Mouse (Mus musculus): ENCODE measurements around the gene Nmnat2. TPM values are rescaled to one million over a fixed set of nuclear protein-coding genes. Genes with fewer than 3 reads are reported as not detected.

The Nmnat2 gene
- polyA plus RNA-seq, 1 experiment = 2.1 TPM

DNA sequence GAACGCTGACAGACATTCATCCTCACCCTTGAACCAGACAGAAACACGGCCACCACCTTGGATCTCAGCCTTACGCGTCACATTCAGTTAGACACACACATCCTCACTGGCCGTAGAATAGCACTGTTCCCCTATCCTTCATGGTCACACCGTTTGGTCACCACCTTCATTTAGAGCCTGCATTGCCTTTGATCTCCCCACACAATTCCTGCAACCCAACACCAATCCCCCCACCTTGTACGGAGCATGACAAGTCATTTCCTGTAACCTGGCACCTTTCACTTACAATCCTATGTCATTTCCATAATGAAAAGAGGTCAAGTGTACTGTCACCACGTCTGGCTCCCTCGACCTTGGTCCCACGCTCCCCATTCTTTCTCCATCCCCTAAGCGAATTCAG, 189.2 kb downstream of the Nmnat2 start:
- Histone ChIP-seq H3ac (ENCODE audit: control insufficient read depth, insufficient read length) (no peak overlapping the region), H3K4me3 (no peak overlapping the region), H3K27me3 (ENCODE audit: control insufficient read depth, insufficient read depth, insufficient read length) (no peaks in the 10 kb centered on the region), H3K36me3 (ENCODE audit: control insufficient read depth, insufficient read depth) (no peaks in the 10 kb centered on the region), H3K79me2 (ENCODE audit: control insufficient read depth, insufficient read depth) (no peaks in the 10 kb centered on the region), H3K4me2 (ENCODE audit: low read depth) (no peak overlapping the region)
- TF ChIP-seq CEBPB (IDR thresholded peaks at IDR 0.05; ENCODE audit: insufficient read depth, poor library complexity, severe bottlenecking) = no peak
- no peak for TF ChIP-seq POLR2A (IDR thresholded peaks at IDR 0.05; ENCODE audit: insufficient read length, low read depth)

GRCm38 (mm10) chr1:153145791-153146190, 191.0 kb downstream of the Nmnat2 start:
- H3K4me2 ChIP-seq (ENCODE audit: low read depth) = no peak overlapping the region

DNA sequence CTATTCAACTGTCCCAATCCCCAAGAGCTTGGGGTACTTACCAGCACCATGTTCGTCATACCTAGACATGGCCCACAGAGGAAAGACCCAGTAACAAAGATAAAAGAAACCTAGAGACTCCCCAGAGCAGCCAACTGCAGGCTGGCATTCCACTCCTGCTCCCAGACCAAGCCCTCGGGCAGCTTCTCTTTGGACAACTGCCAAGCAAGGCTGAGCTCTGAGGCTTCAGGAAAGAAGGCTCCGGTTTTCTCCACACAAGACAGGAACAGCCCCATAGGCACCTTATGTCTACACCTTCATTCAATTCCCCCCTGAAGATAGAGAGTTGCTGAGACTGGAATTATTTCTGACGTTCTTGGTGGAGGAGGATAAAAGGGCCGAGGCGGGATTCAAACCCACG, 197.8 kb downstream of the Nmnat2 start:
- H3K4me3 ChIP-seq = no peak overlapping the region
- H3K36me3 ChIP-seq (ENCODE audit: control insufficient read depth, insufficient read depth) = no peaks in the 10 kb centered on the region
- H3ac ChIP-seq (ENCODE audit: control insufficient read depth, insufficient read length) = no peak overlapping the region
- H3K4me2 ChIP-seq (ENCODE audit: low read depth) = no peak overlapping the region
- H3K79me2 ChIP-seq (ENCODE audit: control insufficient read depth, insufficient read depth) = no peaks in the 10 kb centered on the region
- H3K27me3 ChIP-seq (ENCODE audit: control insufficient read depth, insufficient read depth, insufficient read length) = no peaks in the 10 kb centered on the region
- TF ChIP-seq POLR2AphosphoS2 (IDR thresholded peaks at IDR 0.05; ENCODE audit: insufficient read length, low read depth) = no peak
- no peak for TF ChIP-seq MYOG (IDR thresholded peaks at IDR 0.05; ENCODE audit: control insufficient read depth in 1 of 3, insufficient read depth in 1 of 3, insufficient read length in 2 of 3, low read depth in 2 of 3)
- no peak for TF ChIP-seq E2F4 (IDR thresholded peaks at IDR 0.05; ENCODE audit: insufficient read depth)
- TF ChIP-seq REST (IDR thresholded peaks at IDR 0.05; ENCODE audit: insufficient read depth, insufficient read length) = no peak
- TF ChIP-seq TCF12 (IDR thresholded peaks at IDR 0.05; ENCODE audit: insufficient read depth, poor library complexity, severe bottlenecking) = no peak
- no peak for TF ChIP-seq SRF (IDR thresholded peaks at IDR 0.05; ENCODE audit: control insufficient read depth, insufficient read length, low read depth)
- TF ChIP-seq MAX (IDR thresholded peaks at IDR 0.05; ENCODE audit: low read depth) = no peak
- TF ChIP-seq MYOD1 (IDR thresholded peaks at IDR 0.05; ENCODE audit: control insufficient read depth in 1 of 3, insufficient read length in 2 of 3, low read depth in 2 of 3) = no peak
- TF ChIP-seq TCF3 (IDR thresholded peaks at IDR 0.05; ENCODE audit: insufficient read length, low read depth) = no peak
- no peak for TF ChIP-seq USF1 (IDR thresholded peaks at IDR 0.05; ENCODE audit: low read depth)
- TF ChIP-seq POLR2A (IDR thresholded peaks at IDR 0.05; ENCODE audit: insufficient read length, low read depth) = no peak
- TF ChIP-seq CEBPB (IDR thresholded peaks at IDR 0.05; ENCODE audit: insufficient read depth, poor library complexity, severe bottlenecking) = no peak

More at GRCm38 (mm10) chr1:153145791-153146190, 191.0 kb downstream of the Nmnat2 start:
- Histone ChIP-seq H3K27me3 (ENCODE audit: control insufficient read depth, insufficient read depth, insufficient read length) (no peaks in the 10 kb centered on the region), H3K79me2 (ENCODE audit: control insufficient read depth, insufficient read depth) (no peaks in the 10 kb centered on the region), H3K36me3 (ENCODE audit: control insufficient read depth, insufficient read depth) (no peaks in the 10 kb centered on the region), H3ac (ENCODE audit: control insufficient read depth, insufficient read length) (no peak overlapping the region), H3K4me3 (no peak overlapping the region)
- TF ChIP-seq MYOD1 (IDR thresholded peaks at IDR 0.05; ENCODE audit: control insufficient read depth in 1 of 3, insufficient read length in 2 of 3, low read depth in 2 of 3) = no peak
- 0 out of 2 replicates have a peak, but pooled peaks have one; percentile 38 for TF ChIP-seq CEBPB (IDR thresholded peaks at IDR 0.05; ENCODE audit: insufficient read depth, poor library complexity, severe bottlenecking)

GRCm38 (mm10) chr1:153153619-153154137, 198.9 kb downstream of the Nmnat2 start:
- no peak overlapping the region for H3K4me3 ChIP-seq
- H3ac ChIP-seq (ENCODE audit: control insufficient read depth, insufficient read length) = no peak overlapping the region
- no peaks in the 10 kb centered on the region for H3K36me3 ChIP-seq (ENCODE audit: control insufficient read depth, insufficient read depth)
- TF ChIP-seq MYOG (IDR thresholded peaks at IDR 0.05; ENCODE audit: control insufficient read depth in 1 of 3, insufficient read depth in 1 of 3, insufficient read length in 2 of 3, low read depth in 2 of 3) (no peak), USF1 (IDR thresholded peaks at IDR 0.05; ENCODE audit: low read depth) (no peak), E2F4 (IDR thresholded peaks at IDR 0.05; ENCODE audit: insufficient read depth) (no peak), MAX (IDR thresholded peaks at IDR 0.05; ENCODE audit: low read depth) (no peak), REST (IDR thresholded peaks at IDR 0.05; ENCODE audit: insufficient read depth, insufficient read length) (no peak), POLR2AphosphoS2 (IDR thresholded peaks at IDR 0.05; ENCODE audit: insufficient read length, low read depth) (no peak), TCF3 (IDR thresholded peaks at IDR 0.05; ENCODE audit: insufficient read length, low read depth) (no peak), MYOD1 (IDR thresholded peaks at IDR 0.05; ENCODE audit: control insufficient read depth in 1 of 3, insufficient read length in 2 of 3, low read depth in 2 of 3) (no peak), CEBPB (IDR thresholded peaks at IDR 0.05; ENCODE audit: insufficient read depth, poor library complexity, severe bottlenecking) (no peak), POLR2A (IDR thresholded peaks at IDR 0.05; ENCODE audit: insufficient read length, low read depth) (no peak), SRF (IDR thresholded peaks at IDR 0.05; ENCODE audit: control insufficient read depth, insufficient read length, low read depth) (no peak)
- H3K4me2 ChIP-seq (ENCODE audit: low read depth) = no peak overlapping the region
- no peaks in the 10 kb centered on the region for H3K27me3 ChIP-seq (ENCODE audit: control insufficient read depth, insufficient read depth, insufficient read length)
- no peaks in the 10 kb centered on the region for H3K79me2 ChIP-seq (ENCODE audit: control insufficient read depth, insufficient read depth)

DNA sequence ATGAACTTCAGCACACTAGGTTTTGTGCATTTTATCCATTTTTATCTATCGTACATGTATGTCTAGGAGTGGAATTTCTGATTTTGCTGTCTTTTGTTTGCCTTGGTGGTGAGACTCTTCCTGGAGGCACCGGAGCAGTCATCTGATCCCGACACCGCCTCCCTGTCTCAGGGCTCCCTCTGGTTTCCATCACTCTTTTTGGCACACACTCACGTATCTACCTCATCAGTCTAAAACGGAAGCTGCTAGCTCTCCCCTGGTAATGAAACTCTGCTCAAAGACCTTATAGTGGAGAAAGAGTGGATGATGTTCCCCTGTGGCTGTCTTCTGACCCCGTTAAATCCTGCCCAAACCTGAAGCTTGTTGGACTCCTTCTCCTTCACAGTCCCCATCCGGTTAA, 200.6 kb downstream of the Nmnat2 start:
- no peaks in the 10 kb centered on the region for H3K36me3 ChIP-seq (ENCODE audit: control insufficient read depth, insufficient read depth)
- no peaks in the 10 kb centered on the region for H3K27me3 ChIP-seq (ENCODE audit: control insufficient read depth, insufficient read depth, insufficient read length)
- H3K4me2 ChIP-seq (ENCODE audit: low read depth) = no peak overlapping the region
- H3ac ChIP-seq (ENCODE audit: control insufficient read depth, insufficient read length) = no peak overlapping the region
- no peaks in the 10 kb centered on the region for H3K79me2 ChIP-seq (ENCODE audit: control insufficient read depth, insufficient read depth)
- no peak overlapping the region for H3K4me3 ChIP-seq
- no peak for TF ChIP-seq CEBPB (IDR thresholded peaks at IDR 0.05; ENCODE audit: insufficient read depth, poor library complexity, severe bottlenecking)
